Mouse (Mus musculus): ENCODE measurements around the gene Fbf1. TPM values are rescaled to one million over a fixed set of nuclear protein-coding genes. Genes with fewer than 3 reads are reported as not detected.

The Fbf1 gene
- polyA plus RNA-seq, 1 experiment = not detected

Other genes starting within 250 kb of the Fbf1 start
- not detected in 2 replicates for gene Sap30bp, start 234.9 kb downstream of the Fbf1 start, polyA plus RNA-seq (2012; ENCODE audit: insufficient read depth, insufficient read length, low replicate concordance, missing spikeins)
- gene Recql5, start 234.7 kb downstream of the Fbf1 start, polyA plus RNA-seq (2012; ENCODE audit: insufficient read depth, insufficient read length, low replicate concordance, missing spikeins) = not detected in 2 replicates
- not detected in 2 replicates for gene Itgb4, start 193.5 kb downstream of the Fbf1 start, polyA plus RNA-seq (2012; ENCODE audit: insufficient read depth, insufficient read length, low replicate concordance, missing spikeins)
- not detected in 2 replicates for gene Galk1, start 155.4 kb downstream of the Fbf1 start, polyA plus RNA-seq (2012; ENCODE audit: insufficient read depth, insufficient read length, low replicate concordance, missing spikeins)
- gene H3f3b, start 140.2 kb downstream of the Fbf1 start, polyA plus RNA-seq (2012; ENCODE audit: insufficient read depth, insufficient read length, low replicate concordance, missing spikeins) = 341 and 464 TPM in 2 replicates
- gene Unk, start 137.8 kb downstream of the Fbf1 start, polyA plus RNA-seq (2012; ENCODE audit: insufficient read depth, insufficient read length, low replicate concordance, missing spikeins) = 207 TPM in 1 of 2 replicates, not detected in the other
- gene Unc13d, start 90.2 kb downstream of the Fbf1 start, polyA plus RNA-seq (2012; ENCODE audit: insufficient read depth, insufficient read length, low replicate concordance, missing spikeins) = not detected in 2 replicates
- gene Wbp2, start 81.2 kb downstream of the Fbf1 start, polyA plus RNA-seq (2012; ENCODE audit: insufficient read depth, insufficient read length, low replicate concordance, missing spikeins) = 339 TPM in 1 of 2 replicates, not detected in the other
- not detected in 2 replicates for gene Trim47, start 41.0 kb downstream of the Fbf1 start, polyA plus RNA-seq (2012; ENCODE audit: insufficient read depth, insufficient read length, low replicate concordance, missing spikeins)
- not detected in 2 replicates for gene Trim65, start 37.0 kb downstream of the Fbf1 start, polyA plus RNA-seq (2012; ENCODE audit: insufficient read depth, insufficient read length, low replicate concordance, missing spikeins)
- not detected in 2 replicates for gene Mrpl38, start 29.3 kb downstream of the Fbf1 start, polyA plus RNA-seq (2012; ENCODE audit: insufficient read depth, insufficient read length, low replicate concordance, missing spikeins)
- gene Ten1, start 30.7 kb upstream of the Fbf1 start, polyA plus RNA-seq (2012; ENCODE audit: insufficient read depth, insufficient read length, low replicate concordance, missing spikeins) = not detected in 2 replicates
- gene Acox1, start 30.9 kb upstream of the Fbf1 start, polyA plus RNA-seq (2012; ENCODE audit: insufficient read depth, insufficient read length, low replicate concordance, missing spikeins) = not detected in 2 replicates
- not detected in 2 replicates for gene Evpl, start 69.9 kb upstream of the Fbf1 start, polyA plus RNA-seq (2012; ENCODE audit: insufficient read depth, insufficient read length, low replicate concordance, missing spikeins)
- gene Srp68, start 106.1 kb upstream of the Fbf1 start, polyA plus RNA-seq (2012; ENCODE audit: insufficient read depth, insufficient read length, low replicate concordance, missing spikeins) = not detected in 2 replicates
- not detected in 2 replicates for gene Galr2, start 112.8 kb upstream of the Fbf1 start, polyA plus RNA-seq (2012; ENCODE audit: insufficient read depth, insufficient read length, low replicate concordance, missing spikeins)
- not detected in 2 replicates for gene Exoc7, start 139.1 kb upstream of the Fbf1 start, polyA plus RNA-seq (2012; ENCODE audit: insufficient read depth, insufficient read length, low replicate concordance, missing spikeins)
- not detected in 2 replicates for gene Foxj1, start 167.2 kb upstream of the Fbf1 start, polyA plus RNA-seq (2012; ENCODE audit: insufficient read depth, insufficient read length, low replicate concordance, missing spikeins)
- gene Rnf157, start 244.9 kb upstream of the Fbf1 start, polyA plus RNA-seq (2012; ENCODE audit: insufficient read depth, insufficient read length, low replicate concordance, missing spikeins) = 199 TPM in 1 of 2 replicates, not detected in the other